Mouse (Mus musculus): ENCODE data around the gene Clip4. TPM values are rescaled to one million over a fixed set of nuclear protein-coding genes. Genes with fewer than 3 reads are reported as not detected.

Clip4 gene
- polyA plus RNA-seq, 1 experiment = 4.0 TPM

DNA sequence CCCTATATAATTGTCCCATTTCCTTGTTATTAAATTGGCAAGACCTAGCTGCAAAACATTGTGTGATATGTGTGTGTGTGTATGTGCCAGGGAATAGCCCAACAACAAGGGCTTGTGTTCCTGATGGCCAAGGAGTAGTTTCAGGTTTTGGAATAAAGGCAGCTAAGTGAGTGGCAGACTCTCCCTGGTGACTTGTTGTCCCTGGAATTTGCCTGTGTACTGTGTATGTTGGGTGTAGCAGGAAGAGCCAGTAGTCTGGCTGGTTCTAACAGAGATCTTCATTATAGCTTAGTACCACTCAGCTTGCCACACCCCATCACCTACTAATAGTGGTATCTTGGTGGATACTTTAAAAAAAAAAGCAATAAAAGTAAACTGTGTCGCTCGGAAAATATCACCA is 12.2 kb downstream of the Clip4 start:
- H3K4me3 ChIP-seq (ENCODE audit: insufficient read depth, low read depth, low read length) = no peak overlapping the region
- H3K27ac ChIP-seq (replicated peaks; ENCODE audit: low read depth, low read length) = no peak overlapping the region
- H3K4me1 ChIP-seq (ENCODE audit: control insufficient read depth, insufficient read depth, insufficient read length, low read length) = no peaks in the 10 kb centered on the region

DNA sequence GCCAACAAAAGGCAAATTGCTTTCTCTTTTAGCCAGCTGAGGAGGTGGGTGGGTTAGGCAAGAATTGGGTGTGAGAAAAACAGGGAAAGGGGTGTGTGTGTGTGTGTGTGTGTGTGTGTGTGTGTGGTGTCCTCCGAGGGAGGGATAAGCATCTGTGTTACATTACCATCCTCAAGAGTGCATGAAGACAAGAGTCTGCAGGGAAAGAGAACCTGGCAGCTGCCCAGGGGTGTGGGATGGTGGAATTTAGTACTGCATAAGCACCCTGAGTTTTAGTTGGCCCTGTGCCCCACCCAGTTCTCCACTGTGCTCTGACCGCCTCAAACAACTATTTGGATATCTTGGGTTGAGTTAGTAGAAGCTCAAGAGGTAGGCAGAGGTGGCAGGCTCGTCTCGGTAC is 12.7 kb downstream of the Clip4 start:
- H3K4me3 ChIP-seq (ENCODE audit: insufficient read depth, low read depth, low read length) = no peak overlapping the region
- no peak overlapping the region for H3K27ac ChIP-seq (replicated peaks; ENCODE audit: low read depth, low read length)
- no peaks in the 10 kb centered on the region for H3K4me1 ChIP-seq (ENCODE audit: control insufficient read depth, insufficient read depth, insufficient read length, low read length)

DNA sequence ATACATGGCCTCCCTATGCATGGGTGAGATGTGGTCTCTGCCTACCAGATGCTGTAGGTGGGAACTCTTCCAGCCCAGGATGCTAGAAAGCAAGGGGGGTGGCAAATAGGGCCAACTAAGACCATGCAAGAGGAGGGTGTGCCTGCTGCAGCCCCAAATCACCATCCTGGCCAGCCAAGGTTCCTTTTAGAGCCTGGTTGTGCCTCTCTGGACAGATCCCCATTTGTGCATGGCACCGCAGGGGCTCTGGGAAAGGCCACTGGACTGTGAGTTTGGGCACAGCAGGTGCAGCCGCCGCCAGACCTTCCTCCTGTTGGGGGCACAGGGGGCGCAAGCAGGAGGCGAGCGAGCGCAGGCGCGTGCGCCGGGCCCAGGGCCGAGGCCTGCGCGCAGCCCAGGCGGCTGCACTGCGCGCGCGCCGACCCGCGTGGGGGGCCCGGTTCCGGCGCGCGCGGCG is 14.0 kb downstream of the Clip4 start:
- Histone ChIP-seq H3K4me3 (ENCODE audit: insufficient read depth, low read depth, low read length) (no peak overlapping the region; the same call in 1 of the 2 replicates), H3K27ac (replicated peaks; ENCODE audit: low read depth, low read length) (no peak overlapping the region)

DNA sequence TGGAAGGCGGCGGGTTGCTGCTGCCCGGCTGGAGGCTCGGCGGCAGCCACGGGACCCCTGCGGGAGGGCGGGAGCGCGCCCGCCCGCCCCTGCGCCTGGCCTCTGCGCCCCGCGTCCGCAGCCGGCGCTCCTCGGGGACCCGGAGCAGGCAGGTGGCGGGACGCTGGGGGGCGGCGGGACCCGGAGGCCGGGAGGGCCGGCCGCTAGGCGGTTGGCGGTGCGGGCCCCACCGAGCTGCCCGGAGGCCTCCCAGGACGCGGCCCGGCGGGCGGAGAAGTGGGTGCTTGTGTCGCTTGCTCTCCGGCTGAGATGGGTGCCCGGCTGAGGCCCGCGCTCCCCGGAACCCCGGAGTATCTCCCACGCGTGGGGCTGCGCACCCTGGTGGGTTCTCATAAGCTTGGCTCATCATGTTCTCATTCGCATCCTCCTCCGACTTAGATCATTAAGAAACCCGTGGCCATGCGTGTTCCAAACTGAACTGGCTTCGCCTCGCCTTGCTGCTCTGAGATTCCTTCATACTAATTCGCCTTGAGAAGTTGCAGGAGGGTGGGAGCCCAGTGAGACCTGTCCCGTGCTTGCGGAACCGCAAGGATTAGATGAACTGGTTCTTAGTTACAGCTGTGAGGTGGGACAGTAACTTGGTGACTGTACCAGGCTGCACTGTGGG is 14.6 kb downstream of the Clip4 start:
- Histone ChIP-seq H3K4me3 (ENCODE audit: insufficient read depth, low read depth, low read length) (peak overlapping the region; percentile 35), H3K27ac (replicated peaks; ENCODE audit: low read depth, low read length) (no peak overlapping the region), H3K4me1 (ENCODE audit: control insufficient read depth, insufficient read depth, insufficient read length, low read length) (no peaks in the 10 kb centered on the region)

More for the DNA sequence above, 14.0 kb downstream of the Clip4 start:
- no peaks in the 10 kb centered on the region for H3K4me1 ChIP-seq (ENCODE audit: control insufficient read depth, insufficient read depth, insufficient read length, low read length)

DNA sequence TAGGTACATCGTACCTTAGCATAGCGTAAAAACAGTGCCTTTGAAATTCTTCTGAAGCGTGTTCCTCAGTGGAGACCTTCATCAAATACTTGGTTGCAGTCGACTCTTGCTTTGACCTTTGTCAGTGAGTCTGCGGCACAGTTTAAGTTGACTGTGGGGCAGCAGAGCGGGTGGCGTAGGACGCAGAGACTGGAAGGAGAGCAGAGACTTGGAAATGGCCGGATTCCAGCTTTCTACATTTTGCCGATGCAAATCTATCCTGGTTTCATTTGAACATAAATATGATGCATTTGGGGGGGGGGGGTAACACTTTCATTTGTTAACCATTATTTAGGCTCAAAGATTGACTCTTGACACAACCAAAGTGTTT is 15.1 kb downstream of the Clip4 start:
- Histone ChIP-seq H3K27ac (replicated peaks; ENCODE audit: low read depth, low read length) (no peak overlapping the region), H3K4me3 (ENCODE audit: insufficient read depth, low read depth, low read length) (peak overlapping the region; percentile 35), H3K4me1 (ENCODE audit: control insufficient read depth, insufficient read depth, insufficient read length, low read length) (no peaks in the 10 kb centered on the region)

DNA sequence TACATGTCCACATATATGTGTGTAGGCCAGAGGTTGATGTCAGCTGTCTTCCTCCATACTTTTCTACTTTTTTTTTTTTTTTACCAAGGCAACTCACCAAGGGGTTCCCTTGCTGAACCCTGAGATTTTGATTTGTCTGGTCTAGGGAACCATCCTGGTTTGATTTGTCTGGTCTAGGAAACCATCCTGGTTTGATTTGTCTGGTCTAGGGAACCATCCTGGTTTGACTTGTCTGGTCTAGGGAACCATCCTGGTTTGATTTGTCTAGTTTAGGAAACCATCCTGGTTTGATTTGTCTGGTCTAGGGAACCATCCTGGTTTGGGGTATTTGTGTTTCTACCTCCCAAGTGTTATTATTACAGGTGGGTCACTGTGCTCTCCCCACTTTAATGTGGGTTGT is 18.2 kb downstream of the Clip4 start:
- Histone ChIP-seq H3K4me1 (ENCODE audit: control insufficient read depth, insufficient read depth, insufficient read length, low read length) (no peaks in the 10 kb centered on the region), H3K27ac (replicated peaks; ENCODE audit: low read depth, low read length) (no peak overlapping the region), H3K4me3 (ENCODE audit: insufficient read depth, low read depth, low read length) (no peak overlapping the region)

DNA sequence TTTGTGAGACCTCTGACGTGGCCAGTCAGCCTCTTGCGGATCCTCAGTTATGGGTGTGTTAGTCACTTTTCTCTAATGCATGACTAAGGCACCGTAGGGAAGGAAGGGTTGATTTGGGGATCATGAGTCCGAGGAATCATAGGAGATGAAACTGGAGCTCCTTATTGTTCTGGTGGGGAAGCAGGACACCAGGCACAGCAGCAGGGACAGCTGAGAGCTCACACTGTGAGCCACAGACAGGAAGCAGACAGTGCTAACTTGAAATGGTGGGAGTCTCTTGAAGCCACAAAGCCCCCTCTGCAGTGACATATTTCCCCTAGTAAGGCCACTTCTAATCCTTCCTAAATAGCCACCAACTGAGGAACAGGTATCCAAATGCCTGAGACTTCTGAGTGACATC is 22.8 kb downstream of the Clip4 start:
- no peak overlapping the region for H3K27ac ChIP-seq (replicated peaks; ENCODE audit: low read depth, low read length)
- H3K4me3 ChIP-seq (ENCODE audit: insufficient read depth, low read depth, low read length) = no peak overlapping the region
- H3K4me1 ChIP-seq (ENCODE audit: control insufficient read depth, insufficient read depth, insufficient read length, low read length) = no peaks in the 10 kb centered on the region

DNA sequence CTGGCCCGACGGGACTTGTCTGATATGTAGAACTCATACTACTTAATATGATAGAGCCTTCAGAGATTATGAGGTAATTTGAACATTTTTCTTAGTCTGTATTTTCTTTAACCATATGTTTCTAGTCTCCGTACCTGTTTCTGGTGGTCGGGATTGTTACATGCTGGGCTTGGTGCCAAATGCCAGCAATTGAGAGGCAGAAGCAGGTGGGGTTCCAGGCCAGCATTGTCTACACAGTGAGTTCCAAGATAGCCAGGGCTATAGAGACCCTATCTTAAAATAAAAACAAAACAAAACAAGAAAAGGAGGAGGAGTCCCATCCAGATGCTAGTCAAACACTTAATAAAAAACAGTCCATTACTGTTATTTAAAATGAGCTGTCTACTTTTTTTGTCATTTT is 23.3 kb downstream of the Clip4 start:
- no peak overlapping the region for H3K4me3 ChIP-seq (ENCODE audit: insufficient read depth, low read depth, low read length)
- no peak overlapping the region for H3K27ac ChIP-seq (replicated peaks; ENCODE audit: low read depth, low read length)
- H3K4me1 ChIP-seq (ENCODE audit: control insufficient read depth, insufficient read depth, insufficient read length, low read length) = no peaks in the 10 kb centered on the region

DNA sequence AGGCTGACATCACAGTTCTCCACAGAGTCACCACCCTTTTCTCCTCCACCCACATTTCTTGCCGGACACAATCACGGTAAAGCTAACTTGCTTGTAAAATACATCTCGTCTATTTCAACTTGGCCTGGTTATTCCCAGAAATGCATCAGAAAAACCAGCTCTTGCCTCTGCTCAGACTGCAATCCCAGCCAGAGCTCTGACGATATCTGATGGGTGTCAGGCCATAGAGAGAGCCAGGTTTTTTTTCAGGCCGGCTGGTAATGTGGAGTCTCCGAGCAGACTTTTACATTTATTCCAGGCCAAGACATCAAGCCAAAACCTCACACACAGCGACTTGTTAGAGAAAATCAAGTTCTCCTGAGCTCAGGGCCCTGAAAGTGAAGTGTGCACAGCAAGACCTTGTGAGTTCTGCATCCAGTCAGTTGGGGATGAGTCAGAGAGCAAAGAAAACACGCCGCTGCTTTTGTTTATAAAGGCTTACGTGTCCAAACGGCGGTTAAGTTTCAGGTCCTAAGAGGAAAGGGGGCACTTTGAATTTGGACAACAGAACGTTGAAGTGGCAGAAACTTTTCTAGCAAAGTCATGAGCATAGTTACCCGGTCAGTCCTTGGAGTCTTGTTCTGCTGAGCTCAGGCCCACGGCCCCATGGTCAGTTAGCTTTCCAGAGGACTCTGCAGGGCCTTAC is 27.4 kb downstream of the Clip4 start:
- no peak overlapping the region for H3K27ac ChIP-seq (replicated peaks; ENCODE audit: low read depth, low read length)

DNA sequence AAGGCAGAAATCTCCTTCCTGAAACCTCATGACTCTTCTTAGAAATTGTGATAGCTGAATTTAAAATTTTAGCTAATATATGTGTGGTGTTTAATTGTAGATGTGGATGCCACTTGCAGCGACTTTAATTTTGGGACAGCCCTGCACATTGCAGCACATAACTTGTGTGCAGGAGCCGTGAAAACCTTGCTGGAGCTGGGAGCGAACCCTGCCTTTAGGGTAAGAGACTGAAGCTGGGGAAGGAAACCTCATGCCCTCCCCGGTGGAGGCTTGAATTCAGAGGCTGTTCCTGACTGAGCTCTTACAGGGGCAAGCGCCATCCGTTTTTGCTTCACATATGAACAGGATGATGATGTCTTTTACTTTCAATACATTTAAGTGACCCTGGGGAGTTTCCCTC is 35.2 kb downstream of the Clip4 start:
- Histone ChIP-seq H3K4me3 (ENCODE audit: insufficient read depth, low read depth, low read length) (no peak overlapping the region), H3K4me1 (ENCODE audit: control insufficient read depth, insufficient read depth, insufficient read length, low read length) (no peaks in the 10 kb centered on the region), H3K27ac (replicated peaks; ENCODE audit: low read depth, low read length) (no peak overlapping the region)

More for the DNA sequence above, 27.4 kb downstream of the Clip4 start:
- no peak overlapping the region for H3K4me3 ChIP-seq (ENCODE audit: insufficient read depth, low read depth, low read length)
- H3K4me1 ChIP-seq (ENCODE audit: control insufficient read depth, insufficient read depth, insufficient read length, low read length) = no peaks in the 10 kb centered on the region

DNA sequence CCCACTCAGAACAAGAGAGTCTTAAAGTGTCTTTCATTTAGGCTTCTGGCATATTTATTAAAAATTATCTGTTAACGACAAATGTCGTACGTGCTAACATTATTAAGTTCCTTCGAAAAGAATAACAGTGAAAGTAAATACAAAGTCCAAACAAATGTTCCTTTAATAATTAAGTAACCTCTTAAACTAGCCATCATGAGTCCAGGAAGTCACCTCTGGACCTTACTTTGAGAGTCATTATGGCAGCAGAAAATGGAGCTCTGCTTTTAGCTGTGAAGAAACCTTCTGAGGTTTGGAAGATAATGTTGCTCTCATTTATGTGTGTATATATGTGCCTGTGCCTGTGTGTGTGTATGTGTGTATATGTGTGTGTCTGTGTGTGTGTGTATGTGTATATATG is 35.6 kb downstream of the Clip4 start:
- H3K4me1 ChIP-seq (ENCODE audit: control insufficient read depth, insufficient read depth, insufficient read length, low read length) = no peaks in the 10 kb centered on the region
- H3K4me3 ChIP-seq (ENCODE audit: insufficient read depth, low read depth, low read length) = no peak overlapping the region
- no peak overlapping the region for H3K27ac ChIP-seq (replicated peaks; ENCODE audit: low read depth, low read length)

DNA sequence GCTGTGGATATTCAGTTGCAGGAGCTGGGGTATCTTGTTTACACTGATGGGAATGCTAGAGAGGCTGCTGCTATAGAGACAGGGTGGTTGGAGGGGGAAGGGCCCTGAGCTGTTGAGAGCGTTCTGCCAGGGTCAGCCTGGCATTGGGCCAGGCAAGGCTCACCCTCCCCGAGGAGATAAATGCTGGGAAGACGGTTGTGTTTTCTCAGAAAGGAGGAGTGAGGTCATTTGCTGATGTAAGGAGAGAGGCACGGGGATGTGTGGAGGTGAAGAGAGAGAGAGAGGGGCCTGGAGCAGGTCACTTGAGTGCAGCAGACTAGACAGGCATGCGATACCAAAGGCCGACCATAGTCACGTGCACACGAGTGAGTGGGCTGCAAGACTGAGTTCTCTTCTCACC is 42.8 kb downstream of the Clip4 start:
- Histone ChIP-seq H3K27ac (replicated peaks; ENCODE audit: low read depth, low read length) (no peak overlapping the region), H3K4me1 (ENCODE audit: control insufficient read depth, insufficient read depth, insufficient read length, low read length) (no peaks in the 10 kb centered on the region), H3K4me3 (ENCODE audit: insufficient read depth, low read depth, low read length) (no peak overlapping the region)

DNA sequence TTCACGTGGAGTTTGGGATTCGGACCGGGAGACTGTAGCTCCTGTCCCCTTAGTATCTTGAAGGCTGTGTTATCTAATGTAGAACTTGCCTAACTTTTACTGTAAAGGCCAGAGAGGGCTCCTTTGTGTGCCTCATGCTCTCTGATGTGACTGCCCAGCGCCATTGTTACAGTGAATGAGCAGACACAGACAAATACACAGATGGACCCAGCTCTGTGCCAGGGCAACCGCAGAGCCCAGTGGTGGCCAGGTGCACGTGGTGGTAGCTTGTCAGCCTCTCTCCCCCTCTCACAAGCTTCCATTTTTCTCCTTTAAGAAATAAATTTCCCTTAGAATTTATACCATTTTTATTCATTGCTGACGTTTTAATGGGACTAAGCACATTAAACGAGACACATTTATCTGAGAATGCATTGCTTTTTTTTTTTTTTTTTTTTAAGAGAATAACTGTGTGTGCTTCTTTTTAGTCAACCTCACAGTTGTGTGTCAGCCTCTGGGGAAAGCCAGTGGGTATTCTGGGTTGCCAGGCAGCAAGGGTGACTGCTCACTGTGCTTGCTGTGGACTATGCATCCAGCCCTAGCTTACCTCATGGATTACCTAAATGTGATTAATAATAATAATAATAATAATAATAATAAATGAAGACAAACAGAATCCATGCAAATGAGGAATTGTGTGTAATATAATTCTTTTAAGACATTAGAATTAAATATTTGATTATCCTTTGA is 48.0 kb downstream of the Clip4 start:
- Histone ChIP-seq H3K27ac (replicated peaks; ENCODE audit: low read depth, low read length) (no peak overlapping the region), H3K4me1 (ENCODE audit: control insufficient read depth, insufficient read depth, insufficient read length, low read length) (no peaks in the 10 kb centered on the region), H3K4me3 (ENCODE audit: insufficient read depth, low read depth, low read length) (no peak overlapping the region)

DNA sequence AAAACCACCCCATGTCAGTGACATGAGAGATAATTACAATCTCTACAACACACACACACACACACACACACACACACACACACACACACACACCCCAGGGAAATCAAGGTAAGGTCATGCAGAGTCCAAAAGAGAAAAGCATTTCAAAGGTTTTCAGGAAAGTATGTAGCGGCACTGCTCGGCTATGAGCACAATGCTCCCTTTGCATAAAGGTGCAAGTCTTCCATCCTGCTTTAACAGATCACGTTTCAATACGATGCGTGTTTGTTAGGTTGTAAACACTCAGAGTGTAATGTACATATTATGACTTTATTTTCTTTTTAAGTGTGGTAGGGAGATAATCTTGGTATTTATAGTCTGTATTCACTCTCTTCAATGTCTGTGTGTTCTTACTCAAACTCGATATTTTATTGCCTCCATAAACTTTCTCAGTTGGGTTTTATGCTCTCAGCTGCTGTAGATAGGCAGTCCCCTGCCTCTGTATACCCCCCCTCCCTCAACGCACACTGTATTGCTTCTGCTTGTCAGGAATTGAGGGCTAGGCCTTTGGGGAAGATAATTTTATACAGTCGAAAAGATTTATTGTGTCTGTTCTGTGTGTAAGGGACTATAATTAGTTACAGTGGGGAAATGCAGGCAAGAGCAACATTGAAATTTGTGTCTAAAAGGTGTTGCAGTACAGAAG is 55.5 kb downstream of the Clip4 start:
- Histone ChIP-seq H3K4me3 (ENCODE audit: insufficient read depth, low read depth, low read length) (no peak overlapping the region), H3K27ac (replicated peaks; ENCODE audit: low read depth, low read length) (no peak overlapping the region), H3K4me1 (ENCODE audit: control insufficient read depth, insufficient read depth, insufficient read length, low read length) (no peaks in the 10 kb centered on the region)

DNA sequence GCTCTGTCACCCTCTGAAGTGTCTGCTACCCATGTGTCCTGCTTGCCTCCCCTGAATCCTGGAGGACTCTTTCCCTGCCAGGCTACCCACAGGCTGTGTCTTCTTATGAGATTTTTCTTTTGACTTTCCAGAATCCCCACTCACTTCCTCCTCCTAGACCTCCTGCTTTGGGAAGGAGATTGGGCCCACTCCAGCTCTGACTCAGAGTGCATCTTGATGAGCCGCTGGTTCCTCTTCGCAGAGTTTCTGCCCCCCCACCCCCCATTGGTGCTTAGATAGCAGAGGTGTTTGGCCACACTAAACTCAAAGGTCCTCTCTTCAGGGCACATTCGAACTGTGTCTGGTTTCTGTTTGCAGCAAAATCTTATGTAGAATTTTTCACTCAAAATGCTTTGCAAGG is 58.3 kb downstream of the Clip4 start:
- Histone ChIP-seq H3K27ac (replicated peaks; ENCODE audit: low read depth, low read length) (no peak overlapping the region), H3K4me3 (ENCODE audit: insufficient read depth, low read depth, low read length) (no peak overlapping the region)

More for the DNA sequence above, 58.3 kb downstream of the Clip4 start:
- H3K4me1 ChIP-seq (ENCODE audit: control insufficient read depth, insufficient read depth, insufficient read length, low read length) = no peaks in the 10 kb centered on the region

Measured in brown adipose tissue, adult 24 weeks (tissue).